Mouse (Mus musculus) left cerebral cortex, postnatal 10 days (tissue): Measurements from ENCODE around the gene Galnt3. TPM values are rescaled to one million over a fixed set of nuclear protein-coding genes. Genes with fewer than 3 reads are reported as not detected.

ENCODE experiments used
- DNase-seq, 2 experiments: peaks; one replicate each; pipeline ENCODE4 v3.0.0; 2021 to 2022; ENCODE audit warnings: low spot score in 2 of 2, mixed read lengths in 1 of 2; ENCODE audit errors: extremely low spot score in 1 of 2
- intact Hi-C: fragments of 180-260 bp; cut with DNase I; formaldehyde crosslinking; loops from one replicate; pipeline ENCODE4 v1.15.1; 2025
- total RNA-seq, 2 experiments: library from RNA; stranded (reverse); gene quantifications; 2 replicates each; pipeline ENCODE4 v1.2.3; 2021

The Galnt3 gene
- total RNA-seq, 2 experiments from 2014 or later = 3.2 to 4.4 TPM

DNA sequence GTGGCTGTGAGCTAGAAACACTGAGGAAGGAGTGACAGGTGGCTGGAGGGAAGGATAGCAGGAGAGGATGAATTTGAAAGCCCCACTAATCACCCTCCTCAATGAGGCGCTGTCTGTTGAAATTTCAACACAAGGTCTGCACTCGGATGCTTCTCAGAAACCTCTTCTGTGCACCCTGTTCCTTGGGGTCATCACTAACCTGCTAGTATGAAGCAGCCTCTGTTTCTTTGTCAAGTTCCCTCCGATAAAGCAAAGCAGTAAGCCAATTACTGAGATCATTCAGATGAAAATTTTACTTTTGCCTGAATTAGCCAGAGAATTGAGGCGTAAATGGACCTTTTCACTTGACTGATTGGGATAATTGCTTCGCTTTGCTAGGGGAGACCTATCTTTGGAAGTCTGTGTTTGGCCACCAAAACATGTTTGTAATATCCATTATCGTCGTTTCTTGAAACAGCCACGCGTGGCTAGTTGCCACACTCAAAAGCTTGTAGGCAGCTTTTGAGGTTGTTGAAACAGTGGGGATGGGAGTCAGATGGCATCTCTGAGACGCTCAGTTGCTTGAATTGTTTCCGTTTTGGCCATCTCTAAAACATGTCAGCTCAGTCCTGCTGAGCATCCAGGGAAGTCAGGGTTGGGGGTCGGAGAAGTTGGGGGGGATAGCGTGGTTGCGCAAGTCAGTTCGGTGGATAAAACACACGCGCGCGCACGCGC, 83.4 kb downstream of the Galnt3 start:
- intact Hi-C loops = loop anchor here (5.0 kb wide), 1 partner anchor 136 kb away; no protein-coding TSS in a partner anchor

DNA sequence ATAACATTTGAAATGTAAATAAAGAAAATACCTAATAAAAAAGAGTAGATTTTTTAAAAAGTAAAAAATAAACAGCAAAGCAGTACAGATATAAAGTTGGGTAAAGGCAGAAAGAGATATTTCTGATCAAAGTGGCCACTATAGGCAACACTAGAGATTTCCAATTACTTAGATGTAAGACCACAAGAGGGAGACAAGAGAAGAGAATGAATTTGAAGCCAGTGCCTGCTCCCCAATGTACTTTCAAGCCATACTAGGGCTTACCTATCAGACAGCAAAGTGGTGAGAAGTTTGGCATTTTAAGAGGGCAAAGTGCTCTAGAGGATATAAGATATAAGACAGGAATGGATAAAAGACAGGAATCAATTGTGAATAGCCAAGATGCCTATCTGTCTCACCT, 84.2 kb downstream of the Galnt3 start:
- DNase-seq = no peak
- intact Hi-C loops = loop anchor here (5.0 kb wide), 1 partner anchor 137 kb away; no protein-coding TSS in a partner anchor

More for the DNA sequence above, 83.4 kb downstream of the Galnt3 start:
- DNase-seq = no peak

- peak; percentile 44 to 53 for DNase-seq
- intact Hi-C loops = no loop called here
Measured at GRCm38 (mm10) chr2:66034907-66035679, 89.7 kb downstream of the Galnt3 start.

Other genes starting within 250 kb of the Galnt3 start
- 10 to 100 TPM; 10.2 to 10.5 TPM for gene Ttc21b, start 131.6 kb upstream of the Galnt3 start, total RNA-seq